Mouse (Mus musculus) cerebellum, adult 2 months (tissue): ENCODE measurements around the gene Ezr.

Experiments used
- CTCF ChIP-seq: fragments of 200-500 bp; IDR thresholded peaks from 2 replicates; pipeline ENCODE4 v1.5.1; 2011; ENCODE audit warnings: low read depth, mild to moderate bottlenecking, control low read depth, low read length, moderate library complexity, borderline replicate concordance; ENCODE audit not compliant: insufficient read depth
- POLR2A ChIP-seq: fragments of 200-500 bp; IDR thresholded peaks from 2 replicates; pipeline ENCODE4 v1.6.1; 2011; ENCODE audit warnings: low read length, control low read depth, borderline replicate concordance; ENCODE audit not compliant: insufficient read depth

- no peak for TF ChIP-seq POLR2A
- no peak for TF ChIP-seq CTCF
These were observed 46.0 kb downstream of the Ezr start for GRCm38 (mm10) chr17:6736306-6737272.
